Mouse (Mus musculus) neural tube, embryonic 14.5 days (tissue): Measurements from ENCODE around the gene St3gal4. TPM values are rescaled to one million over a fixed set of nuclear protein-coding genes. Genes with fewer than 3 reads are reported as not detected.
A peak's percentile ranks its signal among the peaks of the same experiment; 100 is the strongest.

Experiments used
- ATAC-seq: fragments of 200-750 bp; cut with Nextera tagmentation; 2 replicates; pipeline ENCODE4 v1.8.0; 2017; ENCODE audit warnings: low read depth, mild to moderate bottlenecking, moderate TSS enrichment, moderate library complexity
- H3K27ac ChIP-seq: fragments of 300-500 bp; sonication (generic); 2 replicates; pipeline ENCODE4 v1.5.1; 2014; ENCODE audit warnings: low read depth, mild to moderate bottlenecking, control low read depth, low read length, moderate library complexity, mixed read lengths
- H3K27me3 ChIP-seq: fragments of 300-500 bp; sonication (generic); 2 replicates; pipeline ENCODE4 v1.6.1; 2014; ENCODE audit warnings: low read length; ENCODE audit not compliant: control insufficient read depth, insufficient read depth
- H3K36me3 ChIP-seq: fragments of 300-500 bp; sonication (generic); 2 replicates; pipeline ENCODE4 v1.6.1; 2014; ENCODE audit warnings: low read length, mixed read lengths; ENCODE audit not compliant: control insufficient read depth, insufficient read depth
- H3K4me1 ChIP-seq: fragments of 300-500 bp; sonication (generic); 2 replicates; pipeline ENCODE4 v1.6.1; 2014; ENCODE audit warnings: low read length; ENCODE audit not compliant: control insufficient read depth, insufficient read depth
- H3K4me2 ChIP-seq: fragments of 300-500 bp; sonication (generic); 2 replicates; pipeline ENCODE4 v1.6.1; 2014; ENCODE audit warnings: mild to moderate bottlenecking, low read depth, low read length, control low read depth
- H3K4me3 ChIP-seq: fragments of 300-500 bp; sonication (generic); 2 replicates; pipeline ENCODE4 v1.5.1; 2014; ENCODE audit warnings: low read depth, low read length, control low read depth, mixed read lengths
- H3K9ac ChIP-seq: fragments of 300-500 bp; sonication (generic); replicated peaks from 2 replicates; pipeline ENCODE4 v1.6.1; 2014; ENCODE audit warnings: low read depth, mild to moderate bottlenecking, control low read depth, low read length, mixed read lengths
- H3K9me3 ChIP-seq: fragments of 300-500 bp; sonication (generic); 2 replicates; pipeline ENCODE4 v1.6.1; 2016; ENCODE audit warnings: low read length; ENCODE audit not compliant: control insufficient read depth
- WGBS: fragments of 180-500 bp; shearing (Covaris S2); extraction: QIAGEN DNeasy Blood & Tissue Kit; methylation state at CpG from one replicate; pipeline ENCODE4 v1.1.7; 2014; 5-methylcytosine and 5-hydroxymethylcytosine counted together
- polyA plus RNA-seq: library from polyadenylated mRNA; unstranded; fragments of >200 nt; fragmentation: Nextera tagmentation; extraction: Ambion mirVana; gene quantifications from 2 replicates; pipeline ENCODE4 v1.2.1, GENCODE M21; 2014

St3gal4 gene
- polyA plus RNA-seq, 1 experiment from 2014 or later = 8.9 TPM

DNA sequence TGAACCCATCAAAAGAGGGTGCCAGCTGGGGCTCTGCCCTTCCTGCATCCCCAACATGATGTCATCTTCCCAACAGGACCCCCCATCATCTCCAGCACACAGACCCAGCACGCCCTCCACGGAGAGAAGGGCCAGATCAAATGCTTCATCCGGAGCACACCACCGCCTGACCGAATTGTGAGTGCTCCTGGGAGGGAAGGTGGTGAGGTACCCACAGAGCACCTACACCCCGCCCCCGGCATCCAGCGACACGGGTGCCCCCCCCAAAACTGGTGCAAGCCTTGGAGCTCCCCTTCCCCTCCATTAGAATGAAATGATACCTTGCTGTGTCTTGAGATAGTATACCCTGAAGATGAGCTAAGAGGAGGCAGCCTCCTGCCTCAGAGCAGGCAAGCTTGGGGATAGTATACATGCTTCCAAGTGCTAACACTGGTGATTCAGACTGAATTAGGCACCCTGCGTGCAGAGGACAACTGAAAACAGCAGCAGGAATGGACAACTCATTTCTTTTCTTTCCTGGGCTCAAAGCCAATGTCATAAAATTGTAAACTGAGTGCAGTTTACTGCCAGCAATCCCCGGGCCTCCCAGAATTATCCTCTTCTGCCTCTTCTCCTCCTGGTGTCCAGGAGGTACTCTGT, 98.9 kb downstream of the St3gal4 start:
- Histone ChIP-seq H3K4me1 (peaks cover 26% of the 10 kb centered on the region; the same call in 1 of the 2 replicates), H3K27me3 (no peaks in the 10 kb centered on the region), H3K4me3 (no peak overlapping the region), H3K27ac (no peak overlapping the region), H3K4me2 (no peak overlapping the region), H3K9me3 (no peaks in the 10 kb centered on the region), H3K9ac (no peak overlapping the region), H3K36me3 (no peaks in the 10 kb centered on the region)
- 36% methylated on average over 11 of the region's 11 CpGs for WGBS
- ATAC-seq = no peak

DNA sequence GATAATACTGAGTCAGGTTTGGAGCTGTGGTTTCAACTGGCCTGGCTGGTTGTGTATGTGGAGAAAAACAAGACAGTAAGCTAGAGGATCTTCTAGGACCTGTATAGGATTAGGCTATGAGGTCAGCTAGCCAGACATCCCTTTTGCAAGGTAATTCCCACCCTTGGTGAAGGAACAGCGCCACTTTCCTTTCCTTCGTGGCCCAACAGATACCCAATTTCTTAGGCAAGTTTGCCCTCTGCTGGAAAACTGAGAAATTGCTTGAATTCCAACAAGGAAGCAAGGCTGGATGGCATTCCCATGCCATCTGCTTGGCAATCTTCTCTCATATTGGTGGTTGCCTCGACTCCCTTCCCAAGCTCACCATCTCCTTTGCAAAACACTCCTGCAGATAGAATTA, 99.7 kb downstream of the St3gal4 start:
- no peaks in the 10 kb centered on the region for H3K9me3 ChIP-seq
- peaks cover 23% of the 10 kb centered on the region; the same call in 1 of the 2 replicates for H3K4me1 ChIP-seq
- no peaks in the 10 kb centered on the region for H3K36me3 ChIP-seq
- H3K9ac ChIP-seq = no peak overlapping the region
- no peak overlapping the region for H3K27ac ChIP-seq
- WGBS = 5% methylated on average over 3 of the region's 3 CpGs
- peak; percentile 68 for ATAC-seq
- H3K4me2 ChIP-seq = no peak overlapping the region
- no peaks in the 10 kb centered on the region for H3K27me3 ChIP-seq
- H3K4me3 ChIP-seq = no peak overlapping the region

DNA sequence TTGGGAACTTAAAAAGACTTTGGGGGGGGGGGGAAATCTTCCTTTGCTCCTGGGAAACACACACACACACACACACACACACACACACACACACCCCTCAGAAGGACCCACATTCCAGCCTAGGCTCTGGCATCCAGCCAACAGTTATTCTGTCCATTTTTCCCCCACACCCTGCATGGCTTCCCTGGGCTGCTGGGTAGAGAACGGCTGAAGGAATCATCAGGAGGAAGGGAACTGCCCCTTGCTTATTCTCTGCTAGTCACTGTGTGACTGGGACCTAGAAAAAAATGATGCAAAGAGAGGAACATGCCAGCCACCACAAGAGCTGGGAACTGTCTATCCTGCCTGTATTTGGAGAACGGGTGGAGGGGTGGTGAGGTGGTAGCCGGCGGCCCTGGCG, 101.0 kb downstream of the St3gal4 start:
- no peak overlapping the region for H3K4me3 ChIP-seq
- H3K9ac ChIP-seq = no peak overlapping the region
- 57% methylated on average over 5 of the region's 5 CpGs for WGBS
- no peak for ATAC-seq
- H3K4me1 ChIP-seq = peaks cover 23% of the 10 kb centered on the region; the same call in 1 of the 2 replicates
- H3K36me3 ChIP-seq = no peaks in the 10 kb centered on the region
- H3K27me3 ChIP-seq = no peaks in the 10 kb centered on the region
- H3K27ac ChIP-seq = no peak overlapping the region
- no peak overlapping the region; the same call in 1 of the 2 replicates for H3K4me2 ChIP-seq
- H3K9me3 ChIP-seq = no peaks in the 10 kb centered on the region

DNA sequence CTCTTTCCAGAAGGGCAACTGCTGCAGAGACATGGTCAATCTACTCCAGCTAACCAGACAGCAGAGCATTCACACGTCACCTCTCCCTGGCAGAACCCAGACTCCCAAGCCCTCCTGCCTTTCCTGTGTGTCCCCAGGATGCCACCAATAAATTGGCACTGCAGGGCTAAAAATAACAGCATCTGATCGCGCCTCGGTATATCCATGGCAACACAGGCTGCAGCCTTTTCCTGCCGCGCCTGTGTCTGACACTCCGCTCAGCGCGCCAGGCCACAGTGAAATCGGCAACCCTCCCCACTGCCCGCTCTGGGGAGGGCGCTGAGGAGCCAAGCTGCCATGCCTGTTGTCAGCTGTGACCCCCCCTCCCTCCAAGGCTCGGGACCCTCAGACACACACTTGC, 101.5 kb downstream of the St3gal4 start:
- WGBS = 7% methylated on average over 13 of the region's 13 CpGs
- Histone ChIP-seq H3K4me3 (no peak overlapping the region), H3K27me3 (no peaks in the 10 kb centered on the region), H3K9me3 (no peaks in the 10 kb centered on the region), H3K36me3 (no peaks in the 10 kb centered on the region), H3K4me2 (no peak overlapping the region; the same call in 1 of the 2 replicates), H3K9ac (no peak overlapping the region), H3K27ac (peak overlapping the region; percentile 48; the same call in 1 of the 2 replicates), H3K4me1 (peaks cover 23% of the 10 kb centered on the region; the same call in 1 of the 2 replicates)
- peak; percentile 74 for ATAC-seq

DNA sequence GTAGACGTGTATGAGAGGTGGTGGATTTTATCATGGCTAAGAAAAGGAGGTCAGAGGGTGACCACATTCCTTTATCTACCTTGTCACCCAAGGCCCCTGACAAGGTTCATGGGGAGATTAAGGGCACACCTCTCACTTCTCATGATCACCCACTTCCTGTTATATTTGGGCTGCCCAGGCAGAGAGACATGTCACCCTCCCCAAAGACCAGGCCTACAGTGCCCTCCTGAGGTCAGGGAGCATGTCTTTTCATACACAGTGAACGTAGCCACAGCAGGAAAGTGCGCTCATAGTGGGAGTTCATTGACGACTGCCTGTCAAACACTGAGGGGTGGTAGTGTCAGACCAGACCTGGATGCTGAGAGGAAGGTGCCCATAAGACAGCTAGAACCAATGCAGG, 102.3 kb downstream of the St3gal4 start:
- Histone ChIP-seq H3K27ac (no peak overlapping the region), H3K36me3 (no peaks in the 10 kb centered on the region), H3K4me2 (no peak overlapping the region), H3K9me3 (no peaks in the 10 kb centered on the region), H3K4me3 (no peak overlapping the region), H3K27me3 (no peaks in the 10 kb centered on the region), H3K9ac (no peak overlapping the region), H3K4me1 (peaks cover 23% of the 10 kb centered on the region; the same call in 1 of the 2 replicates)
- ATAC-seq = no peak
- 57% methylated on average over 4 of the region's 4 CpGs for WGBS

DNA sequence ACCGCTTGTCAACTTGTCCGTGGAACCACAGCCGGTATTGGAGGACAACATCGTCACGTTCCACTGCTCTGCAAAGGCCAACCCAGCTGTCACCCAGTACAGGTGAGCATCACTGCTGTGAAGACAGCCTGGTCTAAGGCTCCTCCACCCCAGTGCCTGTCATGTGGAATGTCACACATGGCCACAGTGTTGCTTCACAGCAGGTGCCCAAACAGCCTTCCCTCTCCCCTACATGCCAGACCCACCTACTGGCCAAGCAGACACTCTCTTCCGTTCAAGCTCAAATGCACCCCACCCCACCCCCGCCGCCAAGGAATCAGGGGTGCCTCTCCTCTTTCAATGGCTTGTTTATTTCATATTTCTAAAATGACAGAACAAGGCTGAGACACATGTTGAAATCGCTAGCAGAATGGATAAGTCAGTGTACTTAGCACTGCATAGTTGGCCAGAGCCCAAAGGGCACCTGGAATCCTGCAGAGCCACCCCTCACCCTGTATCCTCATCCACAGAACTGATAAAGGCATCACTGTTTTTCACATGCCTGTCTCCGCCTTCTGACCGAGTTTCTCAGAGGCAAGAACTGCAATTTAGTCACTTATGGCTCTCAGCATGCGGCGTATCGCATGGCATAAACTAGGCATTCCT, 111.2 kb downstream of the St3gal4 start:
- H3K4me1 ChIP-seq = no peaks in the 10 kb centered on the region
- no peak overlapping the region for H3K9ac ChIP-seq
- 84% methylated on average over 14 of the region's 14 CpGs for WGBS
- H3K27ac ChIP-seq = no peak overlapping the region
- no peak overlapping the region for H3K4me3 ChIP-seq
- no peaks in the 10 kb centered on the region for H3K27me3 ChIP-seq
- no peaks in the 10 kb centered on the region for H3K9me3 ChIP-seq
- ATAC-seq = no peak
- H3K36me3 ChIP-seq = no peaks in the 10 kb centered on the region
- no peak overlapping the region for H3K4me2 ChIP-seq

DNA sequence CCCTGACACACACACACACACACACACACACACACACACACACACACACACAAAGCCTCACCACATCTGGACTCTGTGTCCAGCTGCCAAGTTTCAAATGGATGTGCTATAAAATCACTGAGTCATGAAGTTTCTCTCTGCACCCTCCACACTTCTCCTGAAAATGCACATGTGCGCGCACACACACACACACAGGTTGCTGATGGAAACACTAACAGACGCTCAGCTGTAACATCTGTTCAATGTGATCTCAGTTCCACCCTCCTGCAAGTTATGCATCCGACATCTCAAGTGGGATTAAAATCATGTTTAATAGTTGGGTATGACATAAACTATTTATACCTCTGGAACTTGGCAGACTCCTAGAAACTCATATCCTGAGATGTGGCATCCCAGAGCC, 115.0 kb downstream of the St3gal4 start:
- no peak overlapping the region for H3K4me2 ChIP-seq
- H3K4me1 ChIP-seq = no peaks in the 10 kb centered on the region
- ATAC-seq = peak; percentile 51; the same call in 1 of the 2 replicates
- H3K9ac ChIP-seq = no peak overlapping the region
- H3K9me3 ChIP-seq = no peaks in the 10 kb centered on the region
- H3K4me3 ChIP-seq = no peak overlapping the region
- 74% methylated on average over 4 of the region's 4 CpGs for WGBS
- no peak overlapping the region for H3K27ac ChIP-seq
- H3K27me3 ChIP-seq = no peaks in the 10 kb centered on the region
- no peaks in the 10 kb centered on the region for H3K36me3 ChIP-seq

DNA sequence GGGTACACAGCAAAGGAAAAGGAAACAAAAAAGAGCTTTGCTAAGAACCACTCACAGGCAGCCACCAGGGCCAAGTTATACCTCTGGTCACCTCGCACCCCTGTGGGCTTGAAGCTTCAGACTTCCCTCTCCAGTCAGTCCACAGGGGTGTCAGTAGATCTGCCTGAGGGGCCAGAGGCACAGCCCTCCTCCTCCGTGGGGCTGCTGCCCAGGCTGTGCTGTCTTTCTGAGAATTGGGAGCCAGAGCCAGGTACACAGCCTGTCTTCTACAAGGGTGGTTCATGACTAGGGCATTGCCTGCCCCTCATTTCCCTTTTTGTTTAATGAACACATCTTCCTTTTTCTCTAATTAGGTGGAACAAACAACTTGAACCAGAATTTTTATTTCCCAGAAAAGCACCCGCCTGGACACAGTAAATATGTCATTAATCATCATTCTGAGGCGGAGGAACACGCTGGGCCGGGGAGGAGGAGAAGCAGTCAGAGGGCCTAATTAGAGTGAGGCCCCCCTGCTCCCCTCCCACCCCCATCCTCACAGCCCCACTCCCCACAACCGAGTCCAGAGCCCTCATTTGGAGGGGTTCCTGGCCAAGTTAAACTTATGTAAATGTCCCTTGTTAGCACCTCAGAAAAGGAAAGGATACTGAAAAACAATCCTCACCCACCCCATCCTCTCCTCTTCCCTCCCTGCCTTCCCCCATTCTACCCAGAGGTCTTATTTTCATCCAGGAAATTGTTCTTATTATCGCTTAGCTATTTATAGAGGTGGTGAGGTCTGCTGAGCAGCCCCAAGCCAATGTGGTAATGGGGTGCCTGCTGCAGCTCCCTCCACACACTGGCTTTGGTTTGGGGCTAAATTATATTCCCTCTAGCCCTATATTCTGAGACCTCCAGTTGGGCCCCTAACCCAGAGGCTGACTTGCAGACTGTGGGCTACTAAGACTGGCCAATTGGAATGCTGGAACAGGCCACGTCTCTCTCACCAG, 120.9 kb downstream of the St3gal4 start:
- WGBS = 36% methylated on average over 9 of the region's 9 CpGs
- no peak for ATAC-seq
- Histone ChIP-seq H3K4me1 (no peaks in the 10 kb centered on the region), H3K4me2 (no peak overlapping the region), H3K4me3 (no peak overlapping the region), H3K27ac (no peak overlapping the region), H3K36me3 (no peaks in the 10 kb centered on the region), H3K9me3 (no peaks in the 10 kb centered on the region), H3K9ac (no peak overlapping the region), H3K27me3 (no peaks in the 10 kb centered on the region)
